Mouse (Mus musculus) neural tube, embryonic 14.5 days (tissue): ENCODE results near the gene Cyp26b1. TPM values are rescaled to one million over a fixed set of nuclear protein-coding genes. Genes with fewer than 3 reads are reported as not detected.

Experiments
- ATAC-seq: fragments of 200-750 bp; cut with Nextera tagmentation; 2 replicates; pipeline ENCODE4 v1.8.0; 2017; ENCODE audit warnings: low read depth, mild to moderate bottlenecking, moderate TSS enrichment, moderate library complexity
- H3K27ac ChIP-seq: fragments of 300-500 bp; sonication (generic); 2 replicates; pipeline ENCODE4 v1.5.1; 2014; ENCODE audit warnings: low read depth, mild to moderate bottlenecking, control low read depth, low read length, moderate library complexity, mixed read lengths
- H3K27me3 ChIP-seq: fragments of 300-500 bp; sonication (generic); 2 replicates; pipeline ENCODE4 v1.6.1; 2014; ENCODE audit warnings: low read length; ENCODE audit not compliant: control insufficient read depth, insufficient read depth
- H3K36me3 ChIP-seq: fragments of 300-500 bp; sonication (generic); 2 replicates; pipeline ENCODE4 v1.6.1; 2014; ENCODE audit warnings: low read length, mixed read lengths; ENCODE audit not compliant: control insufficient read depth, insufficient read depth
- H3K4me1 ChIP-seq: fragments of 300-500 bp; sonication (generic); 2 replicates; pipeline ENCODE4 v1.6.1; 2014; ENCODE audit warnings: low read length; ENCODE audit not compliant: control insufficient read depth, insufficient read depth
- H3K4me2 ChIP-seq: fragments of 300-500 bp; sonication (generic); 2 replicates; pipeline ENCODE4 v1.6.1; 2014; ENCODE audit warnings: mild to moderate bottlenecking, low read depth, low read length, control low read depth
- H3K4me3 ChIP-seq: fragments of 300-500 bp; sonication (generic); 2 replicates; pipeline ENCODE4 v1.5.1; 2014; ENCODE audit warnings: low read depth, low read length, control low read depth, mixed read lengths
- H3K9ac ChIP-seq: fragments of 300-500 bp; sonication (generic); replicated peaks from 2 replicates; pipeline ENCODE4 v1.6.1; 2014; ENCODE audit warnings: low read depth, mild to moderate bottlenecking, control low read depth, low read length, mixed read lengths
- H3K9me3 ChIP-seq: fragments of 300-500 bp; sonication (generic); 2 replicates; pipeline ENCODE4 v1.6.1; 2016; ENCODE audit warnings: low read length; ENCODE audit not compliant: control insufficient read depth
- WGBS: fragments of 180-500 bp; shearing (Covaris S2); extraction: QIAGEN DNeasy Blood & Tissue Kit; methylation state at CpG from one replicate; pipeline ENCODE4 v1.1.7; 2014; 5-methylcytosine and 5-hydroxymethylcytosine counted together
- polyA plus RNA-seq: library from polyadenylated mRNA; unstranded; fragments of >200 nt; fragmentation: Nextera tagmentation; extraction: Ambion mirVana; gene quantifications from 2 replicates; pipeline ENCODE4 v1.2.1, GENCODE M21; 2014

Cyp26b1 gene
- polyA plus RNA-seq, 1 experiment from 2014 or later = 11.8 TPM

GRCm38 (mm10) chr6:84583841-84584782 is 9.6 kb downstream of the Cyp26b1 start:
- ATAC-seq = no peak
- peak overlapping the region; percentile 25 for H3K4me3 ChIP-seq
- peak overlapping the region; percentile 37 for H3K4me2 ChIP-seq
- no peaks in the 10 kb centered on the region for H3K36me3 ChIP-seq
- peaks cover 82% of the 10 kb centered on the region for H3K27me3 ChIP-seq
- under 1% methylated on average over 48 of the region's 48 CpGs for WGBS
- peaks cover 42% of the 10 kb centered on the region for H3K4me1 ChIP-seq
- no peak overlapping the region for H3K9ac ChIP-seq
- peak overlapping the region; percentile 10; the same call in 1 of the 2 replicates for H3K27ac ChIP-seq
- no peaks in the 10 kb centered on the region for H3K9me3 ChIP-seq

- Histone ChIP-seq H3K9ac (0 out of 2 replicates have a peak overlapping the region, but pooled peaks have one; percentile 16), H3K27ac (no peak overlapping the region), H3K4me2 (peak overlapping the region; percentile 37), H3K27me3 (peaks cover 75% of the 10 kb centered on the region), H3K9me3 (no peaks in the 10 kb centered on the region), H3K36me3 (no peaks in the 10 kb centered on the region), H3K4me1 (peaks cover 42% of the 10 kb centered on the region), H3K4me3 (peak overlapping the region; percentile 25)
- ATAC-seq = peak; percentile 48; the same call in 1 of the 2 replicates
- WGBS = under 1% methylated on average over 26 of the region's 26 CpGs
These were observed 10.3 kb downstream of the Cyp26b1 start for GRCm38 (mm10) chr6:84583371-84583770.

- no peaks in the 10 kb centered on the region for H3K36me3 ChIP-seq
- H3K9me3 ChIP-seq = no peaks in the 10 kb centered on the region
- 9% methylated on average over 5 of the region's 5 CpGs for WGBS
- H3K27ac ChIP-seq = no peak overlapping the region
- no peak overlapping the region for H3K9ac ChIP-seq
- H3K4me2 ChIP-seq = peak overlapping the region; percentile 37; the same call in 1 of the 2 replicates
- H3K27me3 ChIP-seq = peaks cover 69% of the 10 kb centered on the region
- H3K4me3 ChIP-seq = peak overlapping the region; percentile 25; the same call in 1 of the 2 replicates
- peaks cover 38% of the 10 kb centered on the region for H3K4me1 ChIP-seq
- ATAC-seq = no peak
These were observed 10.9 kb downstream of the Cyp26b1 start for GRCm38 (mm10) chr6:84582826-84583225.

GRCm38 (mm10) chr6:84581833-84582445 is 11.8 kb downstream of the Cyp26b1 start:
- Histone ChIP-seq H3K36me3 (no peaks in the 10 kb centered on the region), H3K4me3 (no peak overlapping the region), H3K4me1 (peaks cover 30% of the 10 kb centered on the region), H3K27me3 (peaks cover 62% of the 10 kb centered on the region), H3K27ac (no peak overlapping the region), H3K9me3 (no peaks in the 10 kb centered on the region), H3K4me2 (no peak overlapping the region), H3K9ac (no peak overlapping the region)
- 63% methylated on average over 9 of the region's 9 CpGs for WGBS
- no peak for ATAC-seq

GRCm38 (mm10) chr6:84580979-84581832 is 12.5 kb downstream of the Cyp26b1 start:
- H3K9me3 ChIP-seq = no peaks in the 10 kb centered on the region
- peaks cover 60% of the 10 kb centered on the region for H3K27me3 ChIP-seq
- ATAC-seq = no peak
- H3K4me3 ChIP-seq = no peak overlapping the region
- no peak overlapping the region for H3K4me2 ChIP-seq
- H3K9ac ChIP-seq = no peak overlapping the region
- H3K27ac ChIP-seq = no peak overlapping the region
- H3K36me3 ChIP-seq = no peaks in the 10 kb centered on the region
- WGBS = 47% methylated on average over 6 of the region's 6 CpGs
- peaks cover 28% of the 10 kb centered on the region for H3K4me1 ChIP-seq

- no peak for ATAC-seq
- Histone ChIP-seq H3K27ac (no peak overlapping the region), H3K27me3 (peaks cover 44% of the 10 kb centered on the region), H3K36me3 (no peaks in the 10 kb centered on the region), H3K4me1 (peaks cover 13% of the 10 kb centered on the region), H3K9ac (no peak overlapping the region), H3K4me2 (no peak overlapping the region), H3K9me3 (no peaks in the 10 kb centered on the region), H3K4me3 (no peak overlapping the region)
- 55% methylated on average over 8 of the region's 8 CpGs for WGBS
These were observed 14.2 kb downstream of the Cyp26b1 start for GRCm38 (mm10) chr6:84579508-84579907.

- H3K27me3 ChIP-seq = peaks cover 42% of the 10 kb centered on the region
These were observed 14.8 kb downstream of the Cyp26b1 start for GRCm38 (mm10) chr6:84578928-84579327.

GRCm38 (mm10) chr6:84577898-84578297 is 15.8 kb downstream of the Cyp26b1 start:
- 0 out of 2 replicates have a peak, but pooled peaks cover 2% of the 10 kb centered on the region for H3K4me1 ChIP-seq
- peaks cover 34% of the 10 kb centered on the region for H3K27me3 ChIP-seq
- no peaks in the 10 kb centered on the region for H3K9me3 ChIP-seq
- 51% methylated on average over 4 of the region's 4 CpGs for WGBS
- ATAC-seq = no peak
- no peak overlapping the region for H3K4me2 ChIP-seq
- H3K9ac ChIP-seq = no peak overlapping the region
- H3K27ac ChIP-seq = no peak overlapping the region
- H3K4me3 ChIP-seq = no peak overlapping the region
- H3K36me3 ChIP-seq = no peaks in the 10 kb centered on the region

More at GRCm38 (mm10) chr6:84578928-84579327, 14.8 kb downstream of the Cyp26b1 start:
- peaks cover 8% of the 10 kb centered on the region for H3K4me1 ChIP-seq
- no peak overlapping the region for H3K4me2 ChIP-seq
- H3K9me3 ChIP-seq = no peaks in the 10 kb centered on the region
- H3K27ac ChIP-seq = no peak overlapping the region
- no peaks in the 10 kb centered on the region for H3K36me3 ChIP-seq
- H3K9ac ChIP-seq = no peak overlapping the region
- H3K4me3 ChIP-seq = no peak overlapping the region
- ATAC-seq = no peak
- WGBS = 15% methylated on average over 5 of the region's 5 CpGs
